Mouse (Mus musculus): ENCODE results near the gene Pygo2. TPM values are rescaled to one million over a fixed set of nuclear protein-coding genes. Genes with fewer than 3 reads are reported as not detected.

The Pygo2 gene
- polyA plus RNA-seq, 2 experiments, result 58.3 to 83.4 TPM

DNA sequence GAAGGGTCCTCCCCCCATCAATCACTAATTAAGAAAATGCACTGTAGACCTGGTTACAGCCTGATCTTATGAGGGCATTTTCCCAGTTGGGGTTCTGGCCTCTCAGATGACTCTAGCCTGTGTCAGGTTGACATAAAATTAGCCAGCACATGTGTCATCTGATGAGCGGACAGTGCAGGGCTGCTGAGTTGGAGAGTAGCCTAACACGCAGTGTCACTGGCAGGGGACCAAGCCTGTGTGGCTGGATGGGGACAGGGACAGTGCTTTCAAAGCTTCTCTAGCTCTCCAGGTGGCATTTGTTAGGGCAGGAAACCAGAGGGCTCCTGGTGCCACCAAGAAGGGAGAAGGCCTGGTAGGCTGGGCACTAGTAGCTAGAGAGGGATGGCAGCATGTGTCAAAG, 10.7 kb downstream of the Pygo2 start:
- H3K9me3 ChIP-seq (ENCODE audit: control insufficient read depth, low read length), result no peaks in the 10 kb centered on the region
- no peak overlapping the region for H3K9ac ChIP-seq (ENCODE audit: low read depth, low read length, severe bottlenecking)
- no peak overlapping the region for H3K27ac ChIP-seq (replicated peaks; ENCODE audit: low read depth, low read length)
- no peak overlapping the region for H3K4me2 ChIP-seq (replicated peaks; ENCODE audit: low read depth, low read length, severe bottlenecking)
- no peak for TF ChIP-seq POLR2A (IDR thresholded peaks at IDR 0.05; ENCODE audit: borderline replicate concordance, extremely low read depth, insufficient read depth, insufficient read length)
- WGBS, result 85% methylated on average over 2 of the region's 2 CpGs
- H3K4me3 ChIP-seq (replicated peaks; ENCODE audit: low read length), result no peak overlapping the region
- H3K36me3 ChIP-seq (ENCODE audit: control insufficient read depth, insufficient read depth, low read length), result peaks cover 16% of the 10 kb centered on the region
- DNase-seq (ENCODE audit: low spot score) (no peak), ATAC-seq (ENCODE audit: low FRiP score, low read depth) (no peak)
- H3K4me1 ChIP-seq (ENCODE audit: control insufficient read depth, insufficient read depth, low read length), result peaks cover 7% of the 10 kb centered on the region
- no peaks in the 10 kb centered on the region for H3K27me3 ChIP-seq (ENCODE audit: control insufficient read depth, insufficient read depth, low read length)

DNA sequence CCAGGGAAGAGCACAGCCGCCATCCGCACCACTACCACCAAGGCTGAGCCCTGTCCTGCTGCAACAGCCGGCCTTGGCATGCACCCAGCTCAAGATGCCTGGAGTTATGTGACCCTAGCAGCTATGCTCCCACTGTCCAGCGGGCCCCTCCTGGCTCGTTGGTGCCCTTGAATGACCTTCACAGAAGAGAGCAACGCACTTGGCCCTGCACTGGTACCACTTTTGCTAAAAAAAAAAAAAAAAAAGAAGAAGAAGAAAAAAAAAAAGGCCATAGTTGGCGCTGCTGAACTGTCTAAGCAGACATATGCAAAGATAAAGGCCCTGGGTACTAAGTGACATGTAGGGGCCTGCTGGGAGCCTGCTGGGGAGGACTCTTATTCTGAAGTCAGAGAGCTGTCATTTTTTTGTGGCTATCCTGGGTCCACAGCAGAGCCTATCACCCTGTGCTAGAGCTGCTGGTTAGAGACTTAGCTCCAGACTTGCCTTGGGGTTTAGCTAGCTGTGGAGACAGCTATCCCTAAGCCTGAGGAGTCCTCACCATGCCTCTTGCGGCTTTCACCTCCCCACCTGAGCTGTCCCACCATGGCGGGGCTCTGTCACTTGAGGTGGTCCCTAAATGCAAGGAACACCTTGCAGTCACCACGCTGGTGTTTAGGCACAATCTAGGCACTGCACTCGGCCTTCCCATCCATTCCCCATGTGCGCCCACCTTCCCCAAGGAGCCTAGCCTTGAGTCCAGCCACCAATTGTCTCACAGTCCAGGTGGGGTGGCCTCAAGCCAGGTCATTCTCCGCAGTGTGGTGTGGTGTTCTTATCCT, 18.9 kb downstream of the Pygo2 start:
- Histone ChIP-seq H3K36me3 (ENCODE audit: control insufficient read depth, insufficient read depth, low read length) (peaks cover 22% of the 10 kb centered on the region), H3K4me1 (ENCODE audit: control insufficient read depth, insufficient read depth, low read length) (no peaks in the 10 kb centered on the region), H3K4me2 (replicated peaks; ENCODE audit: low read depth, low read length, severe bottlenecking) (no peak overlapping the region), H3K27ac (replicated peaks; ENCODE audit: low read depth, low read length) (no peak overlapping the region), H3K9ac (ENCODE audit: low read depth, low read length, severe bottlenecking) (peak overlapping the region; percentile 7; the same call in 1 of the 2 replicates), H3K4me3 (replicated peaks; ENCODE audit: low read length) (no peak overlapping the region), H3K9me3 (ENCODE audit: control insufficient read depth, low read length) (no peaks in the 10 kb centered on the region), H3K27me3 (ENCODE audit: control insufficient read depth, insufficient read depth, low read length) (no peaks in the 10 kb centered on the region)
- TF ChIP-seq POLR2A (IDR thresholded peaks at IDR 0.05; ENCODE audit: borderline replicate concordance, extremely low read depth, insufficient read depth, insufficient read length), result no peak
- DNase-seq (ENCODE audit: low spot score) (no peak), ATAC-seq (ENCODE audit: low FRiP score, low read depth) (no peak)
- 63% methylated on average over 13 of the region's 13 CpGs for WGBS

DNA sequence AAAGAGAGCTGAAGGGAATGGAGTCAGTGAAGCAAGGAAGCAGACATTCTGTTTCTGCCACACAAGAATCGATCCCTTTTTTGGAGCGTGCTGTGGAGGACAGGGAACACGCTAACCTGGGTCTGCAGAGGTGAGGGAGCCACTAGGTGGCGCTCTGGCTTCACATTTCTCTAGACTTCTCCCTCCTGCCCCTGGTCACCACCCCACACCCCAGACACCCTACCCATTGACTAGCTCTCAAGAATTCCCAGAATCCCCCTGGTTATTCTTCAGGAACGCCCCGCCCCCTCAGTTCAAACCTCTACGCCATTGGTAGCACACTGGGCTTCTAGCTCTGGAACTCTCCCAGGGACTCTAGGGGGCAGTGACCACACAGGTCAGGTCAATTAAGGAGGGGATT, 19.5 kb downstream of the Pygo2 start:
- ATAC-seq (ENCODE audit: low FRiP score, low read depth) (peak; percentile 52; the same call in 1 of the 2 replicates), DNase-seq (ENCODE audit: low spot score) (peak; percentile 74)
- Histone ChIP-seq H3K4me3 (replicated peaks; ENCODE audit: low read length) (no peak overlapping the region), H3K9me3 (ENCODE audit: control insufficient read depth, low read length) (no peaks in the 10 kb centered on the region), H3K27me3 (ENCODE audit: control insufficient read depth, insufficient read depth, low read length) (no peaks in the 10 kb centered on the region), H3K9ac (ENCODE audit: low read depth, low read length, severe bottlenecking) (peak overlapping the region; percentile 7; the same call in 1 of the 2 replicates), H3K4me1 (ENCODE audit: control insufficient read depth, insufficient read depth, low read length) (no peaks in the 10 kb centered on the region), H3K36me3 (ENCODE audit: control insufficient read depth, insufficient read depth, low read length) (peaks cover 22% of the 10 kb centered on the region), H3K4me2 (replicated peaks; ENCODE audit: low read depth, low read length, severe bottlenecking) (no peak overlapping the region), H3K27ac (replicated peaks; ENCODE audit: low read depth, low read length) (no peak overlapping the region)
- no peak for TF ChIP-seq POLR2A (IDR thresholded peaks at IDR 0.05; ENCODE audit: borderline replicate concordance, extremely low read depth, insufficient read depth, insufficient read length)
- WGBS, result 44% methylated on average over 7 of the region's 7 CpGs

DNA sequence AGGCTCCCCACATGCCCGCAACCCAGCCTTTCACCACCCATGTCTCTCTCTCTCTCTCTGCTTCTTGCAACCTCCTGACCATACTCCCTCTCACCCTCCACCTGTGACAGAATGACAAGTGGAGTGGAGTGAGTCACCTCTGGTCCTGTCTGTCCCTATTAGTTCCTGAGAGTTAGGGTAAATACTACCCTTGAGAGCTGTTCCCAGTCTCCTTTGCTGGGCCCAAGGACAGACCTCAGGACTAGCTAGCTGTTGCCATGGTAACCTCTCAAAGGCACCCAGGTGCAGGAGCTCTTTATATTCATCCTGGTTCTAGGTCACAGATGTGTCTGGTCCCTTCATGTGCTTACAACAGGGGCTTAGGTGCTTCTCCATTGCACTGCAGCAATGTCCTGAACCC, 21.9 kb downstream of the Pygo2 start:
- H3K4me1 ChIP-seq (ENCODE audit: control insufficient read depth, insufficient read depth, low read length), result no peaks in the 10 kb centered on the region
- H3K9me3 ChIP-seq (ENCODE audit: control insufficient read depth, low read length), result no peaks in the 10 kb centered on the region
- H3K9ac ChIP-seq (ENCODE audit: low read depth, low read length, severe bottlenecking), result no peak overlapping the region
- H3K4me2 ChIP-seq (replicated peaks; ENCODE audit: low read depth, low read length, severe bottlenecking), result no peak overlapping the region
- DNase-seq (ENCODE audit: low spot score) (no peak), ATAC-seq (ENCODE audit: low FRiP score, low read depth) (no peak)
- TF ChIP-seq POLR2A (IDR thresholded peaks at IDR 0.05; ENCODE audit: borderline replicate concordance, extremely low read depth, insufficient read depth, insufficient read length), result no peak
- H3K27ac ChIP-seq (replicated peaks; ENCODE audit: low read depth, low read length), result no peak overlapping the region
- no peak overlapping the region for H3K4me3 ChIP-seq (replicated peaks; ENCODE audit: low read length)
- H3K36me3 ChIP-seq (ENCODE audit: control insufficient read depth, insufficient read depth, low read length), result peaks cover 3% of the 10 kb centered on the region; the same call in 1 of the 2 replicates
- H3K27me3 ChIP-seq (ENCODE audit: control insufficient read depth, insufficient read depth, low read length), result no peaks in the 10 kb centered on the region
- 80% methylated on average over 1 of the region's 1 CpGs for WGBS

DNA sequence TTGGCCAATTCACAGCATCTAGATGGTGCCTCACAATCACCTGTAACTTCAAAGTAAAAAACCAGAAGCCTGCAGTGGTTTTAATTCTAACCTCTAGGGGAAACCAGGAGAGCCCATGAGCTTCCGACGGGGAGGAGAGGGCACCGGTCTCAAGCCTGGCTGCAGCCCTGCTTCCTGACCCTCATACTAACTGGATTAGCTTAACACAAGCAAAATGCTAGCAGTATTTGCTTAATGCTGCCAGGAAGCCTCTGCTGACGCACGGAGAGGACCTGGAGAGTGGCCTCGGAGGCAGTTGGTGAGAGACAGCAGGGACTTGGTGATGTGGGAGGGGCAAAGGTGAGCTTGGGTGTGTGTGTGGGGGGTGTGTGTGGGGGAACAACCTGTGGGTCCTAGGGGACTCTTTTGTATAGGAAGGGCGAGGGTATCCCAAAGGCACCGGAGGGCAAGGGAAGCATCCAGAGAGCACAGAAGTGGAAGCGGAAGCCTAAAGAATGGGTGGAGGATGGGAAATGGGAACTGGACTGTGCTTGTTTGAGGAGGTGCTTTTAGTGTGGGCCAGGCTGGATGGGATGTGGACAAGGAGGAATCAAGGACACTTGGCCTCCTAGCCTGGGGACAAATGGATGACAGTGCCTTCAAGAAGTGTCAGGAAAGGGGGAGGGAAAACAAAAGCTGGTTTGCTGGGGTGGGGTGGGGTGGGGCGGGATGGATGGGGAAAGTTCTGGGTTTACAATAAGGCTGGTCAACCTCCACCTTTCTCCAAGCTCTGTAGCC, 24.6 kb downstream of the Pygo2 start, which contains the start of gene Pmvk:
Pmvk (plus strand) TSS at position 141 of the 777 bp plus-strand sequence.
- TF ChIP-seq POLR2A (IDR thresholded peaks at IDR 0.05; ENCODE audit: borderline replicate concordance, extremely low read depth, insufficient read depth, insufficient read length), result no peak
- Histone ChIP-seq H3K36me3 (ENCODE audit: control insufficient read depth, insufficient read depth, low read length) (no peaks in the 10 kb centered on the region), H3K4me1 (ENCODE audit: control insufficient read depth, insufficient read depth, low read length) (peaks cover 7% of the 10 kb centered on the region), H3K27me3 (ENCODE audit: control insufficient read depth, insufficient read depth, low read length) (no peaks in the 10 kb centered on the region), H3K4me2 (replicated peaks; ENCODE audit: low read depth, low read length, severe bottlenecking) (no peak within 1 kb of the TSS), H3K9ac (ENCODE audit: low read depth, low read length, severe bottlenecking) (no peak within 1 kb of the TSS), H3K27ac (replicated peaks; ENCODE audit: low read depth, low read length) (no peak within 1 kb of the TSS), H3K4me3 (replicated peaks; ENCODE audit: low read length) (no peak within 1 kb of the TSS), H3K9me3 (ENCODE audit: control insufficient read depth, low read length) (no peaks in the 10 kb centered on the region)
- ATAC-seq (ENCODE audit: low FRiP score, low read depth) (no peak), DNase-seq (ENCODE audit: low spot score) (no peak)
- WGBS, result 64% methylated on average over 10 of the region's 10 CpGs
